Mouse (Mus musculus) bone marrow macrophage, adult 2 months (primary cell): Measurements from ENCODE around the gene Kcnj11. TPM values are rescaled to one million over a fixed set of nuclear protein-coding genes. Genes with fewer than 3 reads are reported as not detected.

ENCODE experiments used
- H3K27ac ChIP-seq: 2 replicates; pipeline ENCODE4 v1.5.1; 2012; ENCODE audit warnings: low read depth, low read length; ENCODE audit not compliant: insufficient read depth
- H3K4me1 ChIP-seq: 2 replicates; pipeline ENCODE4 v1.6.1; 2012; ENCODE audit warnings: low read length; ENCODE audit not compliant: control insufficient read depth, insufficient read depth
- H3K4me3 ChIP-seq: 2 replicates; pipeline ENCODE4 v1.5.1; 2012; ENCODE audit warnings: mild to moderate bottlenecking, low read length, moderate library complexity; ENCODE audit not compliant: insufficient read depth
- CTCF ChIP-seq: IDR thresholded peaks from 2 replicates; pipeline ENCODE4 v1.5.1; 2012; ENCODE audit warnings: low read depth, mild to moderate bottlenecking, low read length, moderate library complexity
- POLR2A ChIP-seq: IDR thresholded peaks from 2 replicates; pipeline ENCODE4 v1.6.1; 2012; ENCODE audit warnings: mild to moderate bottlenecking, low read depth, low read length, borderline replicate concordance
- polyA plus RNA-seq: library from polyadenylated mRNA; stranded (reverse); fragments of >200 nt; gene quantifications from 2 replicates; pipeline ENCODE4 v1.2.4, GENCODE M21; 2012; ENCODE audit not compliant: missing spikeins, insufficient read depth, insufficient read length

The Kcnj11 gene
- polyA plus RNA-seq, 1 experiment = not detected

DNA sequence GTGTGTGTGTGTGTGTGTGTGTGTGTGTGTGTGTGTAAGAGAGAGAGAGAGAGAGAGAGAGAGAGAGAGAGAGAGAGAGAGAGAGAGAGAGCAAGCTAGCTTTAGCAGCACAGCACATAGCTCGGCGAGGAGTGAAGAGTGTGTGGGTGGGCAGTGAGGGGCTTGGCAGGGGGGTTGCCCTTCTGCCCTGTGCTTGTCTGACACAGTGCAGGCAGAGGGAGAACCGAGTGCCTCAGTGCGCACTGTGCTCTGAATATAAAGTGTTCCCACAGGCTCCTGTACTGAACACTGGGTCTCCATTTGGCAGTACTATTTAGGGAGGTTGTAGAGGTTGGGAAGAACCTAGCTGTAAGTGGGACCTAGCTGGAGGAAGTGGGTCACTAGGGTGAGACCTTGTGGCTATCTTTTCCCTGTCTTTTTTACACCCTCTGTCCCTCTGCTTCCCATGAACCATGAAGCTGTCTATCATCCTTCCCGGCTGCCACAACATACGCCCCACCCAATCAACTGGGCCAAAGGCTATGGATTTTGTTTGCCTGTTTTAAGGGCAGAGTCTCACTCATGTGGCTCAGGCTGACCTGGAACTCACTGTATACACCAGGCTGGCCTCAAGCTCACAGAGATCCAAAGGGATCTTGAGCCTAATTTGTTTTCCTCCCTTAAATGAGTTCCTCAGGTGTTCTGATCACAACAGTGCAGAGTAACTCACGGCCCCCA is 29.1 kb upstream of the Kcnj11 start:
- Histone ChIP-seq H3K4me1 (peaks cover 31% of the 10 kb centered on the region), H3K27ac (no peak overlapping the region), H3K4me3 (no peak overlapping the region)
- no peak for TF ChIP-seq POLR2A
- no peak for TF ChIP-seq CTCF

DNA sequence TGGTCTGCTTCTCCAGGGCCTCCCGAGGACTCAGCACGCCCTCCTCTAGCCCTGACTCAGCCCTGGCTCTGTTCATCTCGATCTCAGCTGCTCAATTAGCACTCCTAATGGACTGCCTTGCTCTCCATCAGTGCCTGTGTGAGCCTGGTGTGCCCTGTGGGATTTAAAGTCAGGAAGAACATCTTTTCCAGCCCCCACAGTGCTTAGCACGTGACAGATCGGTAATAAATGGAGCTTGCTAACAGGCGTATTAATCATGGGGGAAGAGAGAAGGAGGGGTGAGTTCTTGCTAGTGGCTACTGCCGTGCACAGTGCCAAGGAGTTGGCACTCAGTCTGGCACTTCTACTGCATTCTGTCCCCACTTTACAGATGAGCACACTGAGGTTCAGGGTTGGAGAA is 27.6 kb upstream of the Kcnj11 start:
- no peak overlapping the region for H3K27ac ChIP-seq
- H3K4me3 ChIP-seq = no peak overlapping the region
- peaks cover 31% of the 10 kb centered on the region for H3K4me1 ChIP-seq
- TF ChIP-seq POLR2A (no peak), CTCF (no peak)

DNA sequence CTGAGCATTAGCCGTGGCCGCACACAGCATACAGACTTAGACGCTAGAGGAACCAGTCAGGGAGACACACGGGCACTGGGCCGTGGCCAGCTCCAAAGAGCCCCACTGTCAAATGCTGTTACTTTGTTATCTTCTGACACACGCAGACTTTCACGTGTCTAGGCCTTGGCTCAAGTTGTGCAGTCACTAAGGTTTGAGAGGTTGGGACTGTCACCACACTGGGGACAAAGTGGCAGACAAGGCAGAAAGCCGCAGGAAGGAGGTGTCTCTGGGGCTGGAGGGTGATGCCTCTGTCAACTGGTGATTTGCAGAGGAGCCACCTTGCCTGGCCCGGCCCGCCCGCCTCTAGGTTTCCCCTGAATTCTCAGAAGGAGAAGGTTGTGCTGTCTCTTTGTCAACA is 24.8 kb upstream of the Kcnj11 start:
- peaks cover 9% of the 10 kb centered on the region for H3K4me1 ChIP-seq
- no peak for TF ChIP-seq CTCF
- TF ChIP-seq POLR2A = no peak
- H3K27ac ChIP-seq = no peak overlapping the region
- H3K4me3 ChIP-seq = no peak overlapping the region

DNA sequence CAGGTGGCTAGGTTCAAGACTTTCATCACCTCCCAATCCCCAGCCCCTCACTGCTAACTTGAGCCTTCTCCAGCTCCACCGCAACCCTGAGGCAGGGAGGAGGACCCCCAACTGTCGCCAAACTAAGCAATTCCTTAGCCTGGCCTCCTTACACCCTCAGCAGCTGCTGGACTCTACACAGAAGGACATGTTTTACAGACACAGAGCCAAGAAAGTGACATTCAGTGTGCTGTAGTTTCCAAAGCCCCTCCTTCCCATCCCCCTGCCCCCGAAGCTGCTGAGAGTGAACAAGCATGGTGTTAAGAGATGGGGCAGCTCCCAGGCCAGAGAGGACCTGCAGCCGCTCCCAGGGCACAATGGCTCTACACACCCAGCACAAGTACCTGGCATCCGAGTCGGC is 23.9 kb upstream of the Kcnj11 start:
- TF ChIP-seq CTCF (no peak), POLR2A (no peak)
- H3K4me1 ChIP-seq = peaks cover 2% of the 10 kb centered on the region
- H3K27ac ChIP-seq = no peak overlapping the region
- no peak overlapping the region for H3K4me3 ChIP-seq

DNA sequence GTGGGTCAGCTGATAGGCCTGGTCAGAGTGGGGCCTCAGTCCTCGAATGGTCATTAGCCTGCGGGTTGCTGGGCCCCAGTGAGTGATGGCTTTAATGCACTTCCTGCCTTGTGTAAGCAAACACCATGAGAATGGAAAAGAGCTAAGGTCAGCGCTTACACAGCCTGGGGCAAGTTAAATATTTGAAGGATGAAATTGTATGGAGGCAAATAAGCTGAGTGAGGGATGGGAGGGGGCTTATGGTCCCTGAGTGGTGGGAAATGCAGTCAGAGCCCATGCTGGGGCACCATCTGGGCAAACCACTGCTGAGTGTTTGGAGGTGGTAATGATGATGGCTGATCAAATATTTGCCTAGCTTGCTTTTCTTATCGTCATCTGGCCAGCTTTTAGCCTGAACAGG is 22.4 kb upstream of the Kcnj11 start:
- H3K27ac ChIP-seq = no peak overlapping the region
- H3K4me1 ChIP-seq = no peaks in the 10 kb centered on the region
- no peak overlapping the region for H3K4me3 ChIP-seq
- TF ChIP-seq CTCF (no peak), POLR2A (no peak)

DNA sequence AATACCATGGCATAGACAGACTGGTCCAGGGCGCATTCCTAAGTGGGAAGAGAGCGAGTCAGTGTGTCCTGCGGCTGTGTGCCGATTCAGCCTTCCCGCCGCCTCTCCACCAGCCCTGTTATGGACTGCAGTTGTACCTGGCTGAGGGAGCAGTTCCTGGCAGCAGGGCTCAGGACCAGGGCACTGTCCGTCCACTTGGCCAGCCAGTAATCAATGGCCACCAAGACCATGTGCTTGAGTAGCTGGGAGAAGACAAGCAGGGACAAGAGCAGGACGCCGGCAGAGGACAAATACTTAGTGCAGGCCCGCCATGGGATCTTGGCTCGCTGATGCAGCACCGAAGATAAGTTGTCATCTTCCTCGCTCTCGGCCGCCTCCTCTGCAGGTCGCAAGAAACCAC is 16.5 kb upstream of the Kcnj11 start:
- Histone ChIP-seq H3K27ac (no peak overlapping the region), H3K4me3 (no peak overlapping the region), H3K4me1 (peaks cover 2% of the 10 kb centered on the region)
- TF ChIP-seq CTCF (no peak), POLR2A (no peak)

DNA sequence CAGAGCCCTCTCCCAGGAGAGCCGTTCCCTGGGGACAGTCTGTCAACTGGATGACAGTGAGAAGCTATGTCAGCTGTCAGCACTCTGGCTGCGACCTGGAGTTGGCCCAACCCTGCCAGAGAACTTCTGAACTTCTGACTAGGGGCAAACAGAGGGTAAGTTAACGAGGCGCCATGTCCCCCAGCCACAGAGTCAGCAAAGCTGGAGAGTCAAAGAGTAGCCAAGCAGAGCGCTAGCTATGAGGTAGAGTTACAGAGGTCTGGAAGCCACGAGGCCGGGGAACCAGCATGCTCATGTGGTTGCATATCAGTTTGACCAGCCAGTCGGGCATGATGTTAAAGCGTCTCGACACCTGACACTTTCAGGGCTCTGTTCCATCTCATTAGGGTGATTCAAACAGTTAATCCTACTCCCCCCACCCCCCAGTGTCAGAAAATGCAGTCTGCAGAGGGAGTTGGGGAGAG is 15.6 kb upstream of the Kcnj11 start:
- H3K27ac ChIP-seq = no peak overlapping the region
- TF ChIP-seq POLR2A (no peak), CTCF (no peak)
- H3K4me3 ChIP-seq = no peak overlapping the region
- H3K4me1 ChIP-seq = peaks cover 9% of the 10 kb centered on the region

DNA sequence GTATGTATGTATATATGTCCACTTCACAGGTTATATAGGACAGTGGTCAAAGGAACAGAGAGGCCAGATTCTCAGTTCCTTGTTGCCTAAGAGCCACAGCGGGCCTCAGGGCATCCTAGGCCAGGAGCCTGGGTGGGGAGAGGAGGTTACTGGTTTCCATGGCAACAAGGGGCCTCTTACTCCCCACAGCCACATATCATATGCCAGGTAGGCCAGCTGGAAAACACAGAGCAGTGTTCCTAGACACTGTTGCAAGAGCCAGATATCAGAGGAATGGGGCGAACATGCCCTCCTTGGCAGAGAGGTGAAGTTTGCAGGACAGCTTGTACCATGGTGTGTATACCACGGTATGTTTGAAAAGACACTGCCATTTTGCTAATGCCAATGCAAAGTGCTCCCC is 12.9 kb upstream of the Kcnj11 start:
- H3K4me3 ChIP-seq = no peak overlapping the region
- peaks cover 9% of the 10 kb centered on the region for H3K4me1 ChIP-seq
- TF ChIP-seq CTCF (no peak), POLR2A (no peak)
- H3K27ac ChIP-seq = no peak overlapping the region

DNA sequence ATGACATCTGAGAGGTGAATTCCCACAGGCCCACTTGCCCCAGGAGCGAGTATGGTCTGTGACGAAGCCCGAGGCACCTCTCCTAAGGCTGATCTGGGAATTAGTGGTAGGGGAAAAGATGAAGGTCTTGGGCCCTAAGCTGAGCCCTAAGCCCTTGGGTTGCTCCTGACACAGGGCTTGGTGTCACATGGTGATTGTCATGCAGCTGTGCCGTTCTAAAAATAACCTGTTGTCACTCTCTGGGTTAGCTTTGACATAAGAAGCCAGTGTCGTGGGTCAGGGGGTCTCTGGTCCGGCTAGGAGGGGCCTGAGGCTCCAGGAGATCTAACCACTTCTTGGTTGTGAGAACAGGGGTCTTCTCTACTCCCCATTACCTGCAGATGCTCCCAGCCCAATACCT is 11.4 kb upstream of the Kcnj11 start:
- no peak overlapping the region for H3K4me3 ChIP-seq
- peaks cover 9% of the 10 kb centered on the region for H3K4me1 ChIP-seq
- TF ChIP-seq CTCF = no peak
- no peak for TF ChIP-seq POLR2A
- H3K27ac ChIP-seq = no peak overlapping the region

DNA sequence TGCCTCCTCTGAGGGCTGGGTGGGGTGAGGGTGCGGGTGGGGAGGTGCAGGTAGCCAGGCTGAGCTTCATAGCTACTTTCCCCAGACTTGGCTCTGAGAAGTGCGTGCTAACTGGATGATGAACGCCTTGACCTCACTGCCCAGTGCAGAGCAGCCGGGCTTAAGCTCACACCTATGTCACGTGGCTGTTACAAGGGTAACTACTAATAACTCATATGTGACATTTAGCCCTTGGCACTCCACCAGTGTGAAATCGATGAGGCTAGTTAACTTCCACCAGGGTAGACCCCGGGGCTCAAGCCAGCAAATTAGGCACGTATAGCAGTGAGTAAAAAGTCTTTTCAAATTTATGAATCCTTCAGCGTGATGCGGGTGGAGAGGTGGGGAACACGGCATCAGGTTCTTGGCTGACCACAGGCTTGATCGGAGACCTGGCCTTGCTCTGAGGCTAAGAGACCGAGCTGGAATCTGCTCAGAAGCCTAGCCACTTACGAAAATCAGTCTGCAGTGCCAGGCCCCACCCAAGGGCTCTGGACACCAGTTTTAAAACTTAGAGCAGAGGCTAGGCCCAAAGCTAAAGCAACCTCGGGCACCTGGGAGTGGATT is 10.8 kb upstream of the Kcnj11 start:
- TF ChIP-seq CTCF (no peak), POLR2A (no peak)
- Histone ChIP-seq H3K4me1 (peaks cover 9% of the 10 kb centered on the region), H3K27ac (no peak overlapping the region), H3K4me3 (no peak overlapping the region)
